Mouse (Mus musculus): ENCODE data around the gene Zxdc. TPM values are rescaled to one million over a fixed set of nuclear protein-coding genes. Genes with fewer than 3 reads are reported as not detected.

Gene Zxdc
- polyA plus RNA-seq, 1 experiment from 2014 or later, result 10.4 TPM

Other genes with a start within 250 kb of the Zxdc start
- gene Vmn1r51, start 246.9 kb upstream of the Zxdc start, polyA plus RNA-seq (2015; fragmentation: Nextera tagmentation; extraction: Ambion mirVana), result 0.06 and 0.12 TPM in 2 replicates
- gene Vmn1r52, start 194.7 kb upstream of the Zxdc start, polyA plus RNA-seq (2015; fragmentation: Nextera tagmentation; extraction: Ambion mirVana), result 0.10 TPM in 1 of 2 replicates, not detected in the other
- gene V1ra8, start 166.7 kb upstream of the Zxdc start, polyA plus RNA-seq (2015; fragmentation: Nextera tagmentation; extraction: Ambion mirVana), result not detected in 2 replicates
- gene Vmn1r53, start 145.1 kb upstream of the Zxdc start, polyA plus RNA-seq (2015; fragmentation: Nextera tagmentation; extraction: Ambion mirVana), result not detected in 2 replicates
- not detected in 2 replicates for gene Vmn1r54, start 123.2 kb upstream of the Zxdc start, polyA plus RNA-seq (2015; fragmentation: Nextera tagmentation; extraction: Ambion mirVana)
- gene BC048671, start 68.3 kb upstream of the Zxdc start, polyA plus RNA-seq (2015; fragmentation: Nextera tagmentation; extraction: Ambion mirVana), result not detected in 2 replicates
- 0.36 TPM in 2 replicates for gene Chst13, start 44.3 kb upstream of the Zxdc start, polyA plus RNA-seq (2015; fragmentation: Nextera tagmentation; extraction: Ambion mirVana)
- 0.11 TPM in 1 of 2 replicates, not detected in the other for gene Uroc1, start 36.2 kb upstream of the Zxdc start, polyA plus RNA-seq (2015; fragmentation: Nextera tagmentation; extraction: Ambion mirVana)
- gene Cfap100, start 59.3 kb downstream of the Zxdc start, polyA plus RNA-seq (2015; fragmentation: Nextera tagmentation; extraction: Ambion mirVana), result 7.5 and 7.7 TPM in 2 replicates
- gene Klf15, start 93.1 kb downstream of the Zxdc start, polyA plus RNA-seq (2015; fragmentation: Nextera tagmentation; extraction: Ambion mirVana), result 16.9 and 18.5 TPM in 2 replicates
- 60.1 and 68.2 TPM in 2 replicates for gene Aldh1l1, start 116.9 kb downstream of the Zxdc start, polyA plus RNA-seq (2015; fragmentation: Nextera tagmentation; extraction: Ambion mirVana)
- gene Slc41a3, start 235.2 kb downstream of the Zxdc start, polyA plus RNA-seq (2015; fragmentation: Nextera tagmentation; extraction: Ambion mirVana), result 8.2 TPM in 2 replicates